Mouse (Mus musculus): ENCODE measurements around the gene Aldoart2.
"Not testable (repeated sequence)": the region's sequence is repeated elsewhere in the genome, so short reads cannot be mapped to it uniquely, and the experiment has no call there.

Aldoart2 gene

DNA sequence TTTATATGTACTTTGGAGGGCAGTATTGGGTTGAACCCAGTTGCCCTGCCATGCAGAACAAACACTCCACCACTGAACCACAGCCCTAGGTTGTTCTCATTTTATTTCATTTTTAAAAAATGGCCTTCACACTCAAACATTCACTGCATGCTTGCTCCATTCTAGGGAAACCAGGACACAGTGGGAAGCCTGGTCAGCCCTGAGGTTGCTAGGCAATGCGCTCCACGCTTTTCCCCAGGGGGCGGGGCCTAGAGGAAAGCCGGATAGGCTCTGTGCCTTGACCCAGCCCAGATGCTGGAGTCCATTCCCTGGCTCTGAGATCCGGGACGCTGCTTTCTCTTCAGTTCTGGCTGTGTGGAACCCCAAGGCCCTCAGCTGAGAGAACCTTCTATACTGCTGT is 8.8 kb downstream of the Aldoart2 start:
- no peak for DNase-seq (ENCODE audit: low spot score)

DNA sequence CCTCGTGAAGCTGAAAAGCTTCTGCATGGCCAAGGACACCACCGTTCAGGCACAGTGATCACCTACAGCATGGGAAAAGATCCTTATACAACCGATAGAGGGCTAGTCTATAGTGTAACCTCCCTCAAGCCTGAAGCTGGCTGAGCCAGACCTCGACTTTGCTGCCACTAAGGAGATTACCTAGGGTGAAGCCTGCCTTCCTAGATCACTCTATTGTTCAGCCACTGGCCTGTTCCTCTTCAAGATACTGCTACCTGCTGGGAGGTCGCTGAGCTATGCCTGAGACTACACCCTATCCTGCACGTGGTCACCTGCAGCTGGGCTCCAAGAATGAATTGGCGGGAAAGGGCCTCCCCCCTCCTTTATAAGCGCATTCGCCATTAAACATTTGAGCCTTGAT is 21.9 kb downstream of the Aldoart2 start:
- not testable (repeated sequence) for DNase-seq (ENCODE audit: low spot score)

DNA sequence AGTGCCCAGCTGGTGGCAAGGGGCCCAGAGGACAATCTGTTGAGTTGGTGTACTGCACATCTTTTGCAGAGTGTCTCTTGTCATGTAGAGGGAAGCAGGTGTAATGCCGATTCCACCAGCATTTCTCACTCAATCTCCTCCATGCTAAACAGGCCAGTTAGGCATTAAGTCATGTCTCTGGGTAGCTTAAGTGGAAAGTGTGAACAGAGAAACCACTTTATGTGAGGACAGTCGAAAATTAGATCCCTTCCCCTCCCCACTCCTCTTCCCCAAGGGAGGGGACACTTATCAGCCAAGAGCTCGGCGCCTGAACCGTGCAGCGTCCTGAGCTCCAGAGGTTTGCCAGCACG is 33.5 kb downstream of the Aldoart2 start:
- no peak for DNase-seq (ENCODE audit: low spot score)

DNA sequence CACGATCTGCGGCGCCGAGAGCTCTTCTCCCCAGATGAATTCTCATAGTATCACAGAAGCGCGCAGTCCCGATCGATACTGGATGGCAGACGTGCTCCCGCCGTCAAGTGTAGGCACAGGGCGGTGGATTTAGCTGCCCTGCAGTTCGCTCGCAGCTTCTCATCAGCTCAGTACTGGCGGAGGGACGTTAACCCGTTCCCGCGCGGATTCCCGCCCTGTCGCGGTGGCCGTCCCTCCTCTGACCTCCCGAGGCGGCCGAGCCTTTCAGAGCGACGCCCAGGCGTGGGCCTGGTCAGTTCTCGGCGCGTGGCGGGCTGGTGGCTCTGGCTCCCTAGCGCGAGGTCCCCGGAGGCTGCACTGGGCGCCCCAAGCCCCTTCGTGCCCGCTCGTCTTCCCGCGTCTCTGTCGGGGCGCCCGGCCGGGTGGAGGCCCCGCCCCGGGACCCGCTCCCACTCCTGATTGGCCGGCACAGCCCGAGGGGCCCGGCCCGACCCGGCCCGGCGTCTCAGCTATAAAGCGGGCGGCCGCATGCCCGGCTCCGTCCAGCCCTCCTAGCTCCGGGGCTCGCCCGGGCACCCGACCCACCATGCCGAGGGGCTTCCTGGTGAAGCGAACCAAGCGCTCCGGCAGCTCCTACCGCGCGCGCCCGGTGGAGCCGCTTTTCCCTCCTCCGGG is 34.0 kb downstream of the Aldoart2 start, which contains the start of gene Insm2:
Gene Insm2 (plus strand): TSS at position 541 of the 675 bp plus-strand sequence.
- no peak for DNase-seq (ENCODE audit: low spot score)

DNA sequence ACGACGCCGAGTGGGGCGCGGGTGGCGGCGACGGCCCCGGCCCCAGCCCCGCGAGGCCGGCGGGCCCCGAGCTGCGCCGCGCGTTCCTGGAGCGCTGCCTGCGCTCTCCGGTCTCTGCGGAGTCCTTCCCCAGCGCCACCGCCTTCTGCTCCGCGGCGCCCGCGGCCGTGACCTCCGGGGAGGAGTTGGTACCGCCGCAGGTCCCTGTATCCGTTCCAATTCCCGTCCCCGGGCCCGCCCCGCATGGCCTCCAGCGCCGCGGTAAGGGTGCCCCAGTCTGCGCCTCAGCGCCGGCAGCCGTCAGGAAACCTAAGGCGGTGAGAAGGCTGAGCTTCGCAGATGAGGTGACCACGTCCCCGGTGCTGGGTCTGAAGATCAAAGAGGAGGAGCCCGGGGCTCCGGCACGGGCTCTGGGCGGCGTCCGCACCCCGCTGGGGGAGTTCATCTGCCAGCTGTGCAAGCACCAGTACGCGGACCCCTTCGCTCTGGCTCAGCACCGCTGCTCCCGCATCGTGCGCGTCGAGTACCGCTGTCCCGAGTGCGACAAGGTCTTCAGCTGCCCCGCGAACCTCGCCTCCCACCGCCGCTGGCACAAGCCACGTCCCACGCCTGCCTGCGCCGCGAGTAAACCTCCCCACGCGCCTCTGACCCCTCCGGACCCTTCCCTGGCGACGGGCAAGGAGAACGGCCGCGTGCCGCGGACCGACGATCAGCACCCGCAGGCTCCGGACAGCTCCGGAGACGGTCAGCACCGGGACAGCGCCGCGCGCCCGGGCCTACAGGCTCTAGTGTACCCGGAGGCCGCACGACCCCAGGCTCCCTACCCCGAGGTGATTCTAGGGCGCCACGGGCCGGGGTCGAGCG is 34.8 kb downstream of the Aldoart2 start:
- DNase-seq (ENCODE audit: low spot score) = no peak

DNA sequence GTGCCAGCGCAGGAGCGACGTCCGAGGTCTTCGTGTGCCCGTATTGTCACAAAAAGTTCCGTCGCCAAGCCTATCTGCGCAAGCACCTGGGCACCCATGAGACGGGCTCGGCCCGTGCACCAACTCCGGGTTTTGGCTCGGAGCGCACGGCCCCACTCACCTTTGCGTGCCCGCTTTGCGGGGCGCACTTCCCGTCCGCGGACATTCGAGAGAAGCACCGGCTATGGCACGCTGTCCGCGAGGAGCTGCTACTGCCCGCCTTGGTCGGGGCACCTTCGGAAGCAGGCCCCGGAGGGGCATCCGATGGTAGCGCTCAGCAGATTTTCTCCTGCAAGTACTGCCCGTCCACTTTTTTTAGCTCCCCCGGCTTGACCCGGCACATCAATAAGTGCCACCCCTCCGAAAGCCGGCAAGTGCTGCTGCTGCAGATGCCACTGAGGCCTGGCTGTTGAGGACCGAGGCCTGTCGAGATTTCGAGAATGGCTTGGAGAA is 35.5 kb downstream of the Aldoart2 start:
- DNase-seq (ENCODE audit: low spot score) = no peak

DNA sequence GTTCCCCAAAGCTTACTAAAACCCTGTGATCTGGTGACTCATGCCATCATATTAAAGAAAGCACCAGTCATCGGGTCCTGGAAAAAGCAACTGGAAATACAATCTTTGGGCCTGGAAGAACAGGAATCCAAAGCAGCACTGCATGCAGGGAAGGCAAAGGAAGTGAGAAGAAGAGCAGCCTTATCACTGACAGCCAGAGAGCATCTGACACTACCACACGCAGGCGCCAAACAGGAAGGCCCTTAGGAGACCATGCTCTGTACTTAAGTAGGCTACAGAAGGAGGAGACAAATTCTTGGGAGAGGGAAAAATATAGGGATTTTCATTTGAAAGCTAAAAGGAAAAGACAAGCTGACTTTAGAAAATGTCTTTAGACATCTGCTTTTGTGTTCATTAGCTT is 39.4 kb downstream of the Aldoart2 start:
- no peak for DNase-seq (ENCODE audit: low spot score)

DNA sequence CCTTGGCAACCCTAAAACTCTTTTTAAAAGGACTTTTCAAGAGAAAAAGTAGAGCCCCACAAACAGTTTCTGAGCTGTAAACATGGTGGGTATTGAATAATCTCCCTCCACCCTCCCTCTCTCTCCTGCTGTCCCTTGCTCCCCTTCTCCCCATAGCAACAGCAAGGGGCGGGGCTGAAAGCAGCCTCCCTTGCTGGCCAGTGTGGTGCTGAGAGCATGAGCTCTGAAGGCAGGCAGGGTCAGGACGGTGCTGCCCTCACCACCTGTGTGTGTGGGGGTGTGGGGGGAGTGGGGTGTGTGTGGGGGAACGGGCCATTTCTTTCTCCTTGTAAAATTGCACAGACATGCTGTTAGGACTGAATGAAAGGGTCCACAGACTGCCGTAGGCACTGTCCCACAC is 42.9 kb downstream of the Aldoart2 start:
- DNase-seq (ENCODE audit: low spot score) = no peak

DNA sequence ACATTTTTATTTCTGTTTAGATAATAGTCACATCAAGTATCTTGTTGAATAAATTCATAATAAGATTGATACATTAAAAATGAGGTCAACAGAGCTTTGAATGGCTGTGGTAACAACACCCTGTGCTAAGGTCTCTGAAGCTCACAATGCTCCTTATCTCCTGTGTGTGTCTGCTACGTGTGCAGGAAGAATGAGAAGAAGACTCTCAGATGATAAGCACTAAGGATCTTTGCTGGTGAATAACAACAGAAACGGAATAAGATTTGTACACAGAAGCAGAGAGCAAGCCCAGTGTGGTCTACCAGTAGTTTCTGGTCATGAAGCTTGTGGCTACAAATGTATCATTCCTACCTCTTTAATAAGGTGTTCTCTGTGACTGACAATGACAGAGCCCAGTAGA is 45.8 kb downstream of the Aldoart2 start:
- no peak for DNase-seq (ENCODE audit: low spot score)
